Mouse (Mus musculus): ENCODE data around the gene Tep1. TPM values are rescaled to one million over a fixed set of nuclear protein-coding genes. Genes with fewer than 3 reads are reported as not detected.

Tep1 gene
- polyA plus RNA-seq, 1 experiment from 2014 or later, result 1.6 TPM

Other genes with a start within 250 kb of the Tep1 start
- not detected in 2 replicates for gene Olfr745, start 231.2 kb downstream of the Tep1 start, polyA plus RNA-seq (2015; fragmentation: Nextera tagmentation; extraction: Ambion mirVana)
- gene Olfr746, start 223.5 kb downstream of the Tep1 start, polyA plus RNA-seq (2015; fragmentation: Nextera tagmentation; extraction: Ambion mirVana), result not detected in 2 replicates
- not detected in 2 replicates for gene Olfr747, start 177.4 kb downstream of the Tep1 start, polyA plus RNA-seq (2015; fragmentation: Nextera tagmentation; extraction: Ambion mirVana)
- not detected in 2 replicates for gene Olfr748, start 163.2 kb downstream of the Tep1 start, polyA plus RNA-seq (2015; fragmentation: Nextera tagmentation; extraction: Ambion mirVana)
- gene Olfr749, start 125.5 kb downstream of the Tep1 start, polyA plus RNA-seq (2015; fragmentation: Nextera tagmentation; extraction: Ambion mirVana), result not detected in 2 replicates
- gene Ttc5, start 85.0 kb downstream of the Tep1 start, polyA plus RNA-seq (2015; fragmentation: Nextera tagmentation; extraction: Ambion mirVana), result 122 and 130 TPM in 2 replicates
- gene Ccnb1ip1, start 62.8 kb downstream of the Tep1 start, polyA plus RNA-seq (2015; fragmentation: Nextera tagmentation; extraction: Ambion mirVana), result 0.11 TPM in 2 replicates
- gene Parp2, start 62.7 kb downstream of the Tep1 start, polyA plus RNA-seq (2015; fragmentation: Nextera tagmentation; extraction: Ambion mirVana), result 51.6 and 59.1 TPM in 2 replicates
- gene Klhl33, start 26.9 kb upstream of the Tep1 start, polyA plus RNA-seq (2015; fragmentation: Nextera tagmentation; extraction: Ambion mirVana), result 0.18 and 0.27 TPM in 2 replicates
- gene Osgep, start 54.3 kb upstream of the Tep1 start, polyA plus RNA-seq (2015; fragmentation: Nextera tagmentation; extraction: Ambion mirVana), result 145 and 150 TPM in 2 replicates
- 286 and 308 TPM in 2 replicates for gene Apex1, start 54.4 kb upstream of the Tep1 start, polyA plus RNA-seq (2015; fragmentation: Nextera tagmentation; extraction: Ambion mirVana)
- gene Pip4p1, start 60.3 kb upstream of the Tep1 start, polyA plus RNA-seq (2015; fragmentation: Nextera tagmentation; extraction: Ambion mirVana), result 95.1 and 95.3 TPM in 2 replicates
- 17.0 and 19.8 TPM in 2 replicates for gene Pnp, start 60.5 kb upstream of the Tep1 start, polyA plus RNA-seq (2015; fragmentation: Nextera tagmentation; extraction: Ambion mirVana)
- not detected in 2 replicates for gene Gm49342, start 74.0 kb upstream of the Tep1 start, polyA plus RNA-seq (2015; fragmentation: Nextera tagmentation; extraction: Ambion mirVana)
- 0.17 and 0.20 TPM in 2 replicates for gene Pnp2, start 85.4 kb upstream of the Tep1 start, polyA plus RNA-seq (2015; fragmentation: Nextera tagmentation; extraction: Ambion mirVana)
- gene Rnase10, start 137.2 kb upstream of the Tep1 start, polyA plus RNA-seq (2015; fragmentation: Nextera tagmentation; extraction: Ambion mirVana), result not detected in 2 replicates
- not detected in 2 replicates for gene Rnase9, start 171.3 kb upstream of the Tep1 start, polyA plus RNA-seq (2015; fragmentation: Nextera tagmentation; extraction: Ambion mirVana)
- not detected in 2 replicates for gene Rnase11, start 179.6 kb upstream of the Tep1 start, polyA plus RNA-seq (2015; fragmentation: Nextera tagmentation; extraction: Ambion mirVana)
- gene Rnase12, start 187.1 kb upstream of the Tep1 start, polyA plus RNA-seq (2015; fragmentation: Nextera tagmentation; extraction: Ambion mirVana), result not detected in 2 replicates
- gene Olfr750, start 203.9 kb upstream of the Tep1 start, polyA plus RNA-seq (2015; fragmentation: Nextera tagmentation; extraction: Ambion mirVana), result not detected in 2 replicates
- gene Rnase4, start 220.5 kb upstream of the Tep1 start, polyA plus RNA-seq (2015; fragmentation: Nextera tagmentation; extraction: Ambion mirVana), result 8.9 and 10.0 TPM in 2 replicates
- gene Ang, start 220.6 kb upstream of the Tep1 start, polyA plus RNA-seq (2015; fragmentation: Nextera tagmentation; extraction: Ambion mirVana), result 2.6 and 3.8 TPM in 2 replicates
- not detected in 2 replicates for gene Eddm3b, start 243.9 kb upstream of the Tep1 start, polyA plus RNA-seq (2015; fragmentation: Nextera tagmentation; extraction: Ambion mirVana)